Mouse (Mus musculus) right cerebral cortex, postnatal 10 days (tissue): ENCODE results near the gene Ppp1r14a.

Source experiments
- DNase-seq, 2 experiments: peaks; one replicate each; pipeline ENCODE4 v3.0.0; 2021; ENCODE audit warnings: low spot score in 2 of 2

The Ppp1r14a gene

DNA sequence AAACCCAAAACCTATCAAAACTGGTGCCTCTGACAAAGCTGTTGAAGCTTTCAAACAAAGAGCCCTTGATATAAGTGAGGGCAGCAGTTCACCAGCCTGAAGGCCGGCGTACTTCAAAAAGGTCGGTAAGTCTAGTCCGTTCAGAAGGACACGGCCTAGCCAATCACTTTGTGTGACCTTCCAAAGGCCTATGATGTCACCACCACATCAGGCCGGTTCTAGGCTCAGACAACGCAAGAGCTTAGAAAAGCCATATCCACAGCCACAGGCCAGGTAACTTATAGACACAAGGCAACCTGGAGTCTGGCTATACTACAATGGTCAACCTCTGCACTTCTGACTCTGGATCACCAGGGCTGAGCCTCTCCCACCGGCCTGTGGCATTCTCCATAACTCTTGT is 9.2 kb upstream of the Ppp1r14a start:
- no peak for DNase-seq

DNA sequence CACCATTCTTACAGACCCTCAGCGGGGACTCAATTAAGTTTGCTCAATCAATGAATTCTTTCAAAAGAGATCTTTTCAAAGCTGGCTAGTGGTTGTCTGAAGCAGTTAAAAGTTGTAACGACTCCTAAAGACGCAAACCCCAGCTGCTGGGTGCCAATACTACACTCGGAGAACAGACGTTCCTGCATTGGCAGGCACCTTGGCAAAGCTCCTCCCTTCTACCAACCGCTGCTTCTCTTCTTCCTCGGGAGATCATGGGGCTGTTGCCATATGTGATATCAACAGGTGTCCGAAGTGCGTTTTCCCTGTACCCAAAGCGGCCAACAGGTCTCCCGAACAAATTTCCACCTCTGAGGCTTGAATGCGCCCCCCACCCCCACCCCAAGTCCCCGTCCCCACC is 8.3 kb upstream of the Ppp1r14a start:
- DNase-seq: no peak

DNA sequence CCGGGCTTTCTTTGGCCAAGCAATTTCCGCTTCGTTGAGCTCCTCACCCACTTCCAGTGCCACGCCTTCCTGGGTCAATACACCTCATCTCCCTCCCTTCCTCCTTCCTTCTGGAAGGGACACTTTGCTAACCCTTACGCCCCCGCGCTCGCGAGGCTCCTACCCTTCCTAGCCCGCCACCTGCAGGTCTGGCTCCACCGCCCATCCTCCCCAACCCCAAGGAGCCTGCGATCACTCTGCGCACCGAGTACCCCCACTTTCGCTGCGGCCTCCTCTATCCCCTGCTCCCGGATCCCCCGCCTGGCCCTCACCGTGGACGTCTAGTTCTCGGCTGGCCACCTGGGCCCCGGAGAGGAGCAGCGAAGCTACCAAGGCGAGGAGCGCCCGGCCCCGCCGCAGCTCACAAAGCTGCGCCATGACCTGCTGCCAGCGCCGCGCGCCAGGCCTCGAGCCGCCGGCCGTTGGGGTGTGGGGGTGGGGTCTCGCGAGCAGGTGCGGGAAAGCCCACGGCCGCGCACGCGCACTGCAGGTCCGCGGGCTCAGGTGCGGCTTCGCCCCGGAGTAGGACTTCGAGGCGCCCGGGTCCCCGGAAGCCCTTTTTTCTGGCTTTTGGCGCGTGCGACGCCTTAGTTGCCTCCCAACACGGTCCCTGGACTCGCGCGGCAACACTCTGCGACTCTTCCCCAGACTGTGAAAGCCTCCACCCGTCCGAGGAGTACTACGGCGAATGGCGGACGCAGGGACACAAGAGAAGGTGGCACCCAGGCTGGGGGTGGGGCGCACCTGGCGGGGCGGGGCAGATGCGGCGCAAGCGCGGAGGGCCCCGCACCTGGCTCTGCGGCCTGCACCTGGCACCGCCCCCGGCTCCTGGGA is 7.7 kb upstream of the Ppp1r14a start, which contains the start of gene Spint2:
Gene Spint2 (minus strand): TSS at position 712 of the 873 bp plus-strand sequence.
- DNase-seq: peak; percentile 55

DNA sequence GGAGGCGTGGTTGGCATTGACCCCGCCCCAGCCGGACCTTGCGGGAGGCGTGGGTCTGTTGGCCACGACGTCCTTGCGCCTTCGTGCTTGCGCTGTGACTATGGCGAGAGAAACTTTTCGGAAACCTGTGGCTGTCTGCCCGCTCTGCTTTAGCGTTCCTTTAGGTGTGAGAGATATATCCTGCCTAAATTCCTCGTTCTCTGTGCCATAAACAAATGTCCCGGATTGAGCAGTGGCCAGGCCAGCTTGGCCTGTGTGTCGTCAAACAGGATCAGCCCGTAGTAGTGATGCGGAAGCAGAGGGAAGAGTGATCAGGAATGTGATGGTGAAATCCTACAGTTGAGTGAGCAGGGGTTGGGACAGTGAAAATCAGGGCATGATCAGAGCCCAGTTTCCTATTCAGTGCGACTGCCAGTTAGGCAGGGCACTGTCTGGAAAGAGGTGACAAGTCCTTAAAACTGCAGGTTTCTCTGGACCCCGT is 7.0 kb upstream of the Ppp1r14a start:
- DNase-seq: no peak

DNA sequence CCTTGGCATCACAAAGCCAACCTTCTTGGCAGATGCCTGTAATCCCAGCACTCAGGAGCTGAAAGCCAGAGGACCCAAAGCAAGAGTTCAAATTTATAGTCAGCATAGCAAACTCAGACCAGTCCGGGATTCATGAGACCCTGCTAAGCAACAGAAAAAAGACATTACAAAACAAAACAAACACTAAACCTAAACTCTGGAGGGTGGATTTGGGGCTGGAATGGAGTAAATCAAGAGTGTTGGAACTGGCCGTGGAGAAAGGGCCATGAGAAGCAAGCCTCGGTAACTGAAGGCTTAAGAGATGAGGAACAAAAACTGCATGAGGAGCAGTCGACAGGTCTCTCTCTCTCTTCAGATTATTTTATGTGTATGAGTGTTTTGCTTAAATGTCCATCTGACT is 5.2 kb upstream of the Ppp1r14a start:
- DNase-seq: no peak

DNA sequence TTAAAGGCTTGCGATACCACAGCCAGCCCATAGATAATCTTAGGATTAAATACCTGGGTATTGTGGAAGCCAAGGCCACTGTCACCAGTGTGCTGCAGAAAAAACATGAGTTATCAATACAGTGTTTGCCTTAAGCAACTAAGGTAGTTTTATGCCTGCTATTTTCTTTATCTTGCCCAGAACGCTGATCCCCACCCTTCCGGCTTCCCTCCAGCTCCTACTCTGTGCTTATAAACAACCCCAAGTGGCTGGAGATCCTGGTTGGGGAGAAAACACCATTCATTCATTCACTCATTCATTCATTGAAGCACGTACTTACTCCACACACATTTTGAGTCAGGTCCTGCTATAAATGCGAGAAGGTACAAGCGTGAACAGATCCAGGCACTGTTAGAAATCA is 4.6 kb upstream of the Ppp1r14a start:
- no peak for DNase-seq

DNA sequence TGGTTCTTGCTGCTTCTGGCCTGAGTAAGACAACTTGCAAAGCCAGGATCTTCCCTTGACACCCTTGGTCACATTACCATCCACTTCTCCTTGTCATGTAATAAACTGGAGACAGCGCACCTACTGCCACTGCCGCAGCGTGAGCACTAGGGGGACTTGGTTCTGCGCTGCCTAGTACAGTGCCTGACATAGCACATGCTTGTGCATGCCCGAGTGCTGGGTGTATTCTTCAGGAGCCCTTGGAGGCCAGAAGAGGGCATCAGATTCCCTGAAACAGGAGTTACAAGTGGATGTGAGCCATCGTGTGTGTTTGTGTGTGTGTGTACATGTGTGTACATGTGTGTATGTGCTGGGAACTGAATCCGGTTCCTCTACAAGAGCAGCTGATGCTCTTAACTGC is 1.6 kb upstream of the Ppp1r14a start:
- DNase-seq: no peak

DNA sequence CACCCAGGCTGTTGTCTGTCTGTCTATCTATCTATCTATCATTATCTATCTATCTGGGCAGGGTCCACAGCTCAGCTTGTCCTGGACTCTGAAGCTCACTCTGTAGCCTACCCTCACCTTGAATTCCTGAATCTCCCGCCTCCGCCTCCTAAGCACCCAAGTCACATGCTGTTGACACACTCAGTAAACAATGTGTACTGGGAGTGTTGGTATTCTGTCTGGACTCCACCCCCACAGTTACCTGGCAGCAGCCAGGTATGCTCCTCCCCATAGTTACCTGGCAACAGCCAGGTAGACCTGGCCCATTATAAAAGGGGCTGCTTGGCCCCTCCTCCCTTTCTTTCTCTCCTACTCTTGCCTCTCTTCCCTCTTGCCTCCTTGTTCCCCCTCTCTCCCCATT is 1.0 kb upstream of the Ppp1r14a start:
- DNase-seq: no peak

DNA sequence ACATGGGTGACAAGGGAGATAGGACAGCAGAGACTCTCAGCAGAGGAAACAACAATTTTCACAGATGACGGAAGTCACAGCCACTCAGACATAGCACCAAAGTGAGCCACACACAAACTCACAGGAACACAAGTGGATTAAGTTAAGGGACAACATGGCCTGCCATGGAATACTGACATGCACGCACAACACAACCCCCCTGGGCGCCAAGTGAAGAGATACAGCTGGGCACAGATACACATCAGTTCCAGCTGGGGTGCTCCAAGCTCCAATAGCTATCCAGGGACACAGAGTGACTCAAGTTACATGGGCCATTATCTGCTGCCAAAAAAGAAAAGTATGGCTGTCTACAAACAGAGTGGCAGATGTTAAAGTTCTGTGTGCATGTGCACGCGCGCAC is 748 bp downstream of the Ppp1r14a start:
- no peak for DNase-seq

DNA sequence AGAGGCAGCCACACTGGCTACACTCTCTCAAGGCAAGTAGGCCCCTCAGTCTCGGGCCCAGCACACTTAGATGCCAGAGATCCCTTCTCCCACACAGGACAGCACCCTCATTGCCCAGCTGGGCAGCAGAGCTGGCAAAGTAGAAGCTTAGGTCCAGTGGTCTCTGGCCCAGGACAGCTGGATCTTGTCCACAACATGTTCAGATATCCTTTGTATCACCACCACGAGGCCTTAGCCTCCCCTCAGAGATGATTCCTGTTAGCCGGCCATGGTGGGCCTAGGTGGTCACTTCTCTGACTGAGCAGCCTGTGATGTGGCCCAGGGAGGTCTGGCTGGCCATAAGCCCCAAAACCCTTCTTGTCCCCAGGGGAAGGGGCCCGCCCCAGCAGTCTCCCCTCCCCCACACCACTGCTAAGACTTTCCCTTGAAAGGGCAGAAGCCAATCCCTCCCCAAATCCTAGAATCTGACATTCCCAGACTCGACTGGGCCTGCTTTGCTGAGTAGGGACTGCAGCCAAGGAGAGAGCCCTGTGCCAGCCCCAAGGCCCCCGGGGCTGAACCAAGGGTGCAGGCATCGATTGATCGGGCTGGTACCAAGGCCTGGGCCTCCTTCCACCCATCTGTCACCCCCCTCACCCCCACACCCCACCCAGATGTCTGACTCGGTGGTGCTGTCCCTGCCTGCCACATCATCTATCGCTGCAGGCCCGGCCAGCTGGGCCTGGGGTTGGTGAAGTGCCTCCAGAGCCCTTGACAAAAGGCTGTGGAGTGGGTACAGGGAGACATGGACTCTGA is 1.8 kb downstream of the Ppp1r14a start:
- DNase-seq: no peak

DNA sequence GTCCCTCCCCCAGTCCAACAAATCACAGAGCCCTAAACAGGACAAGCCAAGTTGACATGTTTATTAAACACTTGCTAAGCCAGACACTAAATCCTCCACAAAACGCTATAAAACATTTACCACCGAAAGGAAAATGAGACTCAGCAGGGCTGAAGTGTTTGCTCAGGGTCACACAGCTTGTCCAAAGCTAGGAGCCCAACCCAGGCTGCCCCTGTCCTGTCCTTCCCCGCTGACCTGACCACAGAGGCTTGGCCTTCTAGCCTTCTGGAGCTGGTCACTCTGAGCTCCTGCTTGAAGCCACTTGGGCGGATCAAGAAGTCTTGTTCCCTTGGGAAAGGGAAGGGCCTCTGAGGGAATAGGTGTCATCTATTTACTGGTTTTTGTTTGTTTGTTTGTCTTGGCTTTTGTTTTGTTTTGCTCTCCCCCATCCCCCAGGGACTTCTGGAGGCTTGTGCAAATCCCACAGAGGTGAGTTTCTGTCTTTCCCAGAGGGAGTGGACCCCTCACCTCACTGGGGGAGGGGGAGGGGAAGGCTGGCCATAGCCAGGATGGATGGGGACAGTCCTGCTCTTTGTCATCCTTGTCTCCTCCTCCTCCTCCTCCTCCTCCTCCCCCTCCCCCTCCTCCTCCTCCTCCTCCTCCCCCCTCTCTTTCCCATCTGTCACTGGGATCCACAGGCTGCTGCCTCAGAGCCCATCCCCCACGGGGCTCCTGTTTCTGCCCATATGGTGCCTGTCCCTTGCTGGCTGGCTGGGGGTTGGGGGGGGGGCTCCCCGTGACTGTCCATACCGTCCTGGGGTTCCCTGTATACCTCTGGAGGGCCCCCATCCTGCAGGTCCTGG is 2.7 kb downstream of the Ppp1r14a start:
- peak in 1 of 2 experiments; percentile 46 for DNase-seq

DNA sequence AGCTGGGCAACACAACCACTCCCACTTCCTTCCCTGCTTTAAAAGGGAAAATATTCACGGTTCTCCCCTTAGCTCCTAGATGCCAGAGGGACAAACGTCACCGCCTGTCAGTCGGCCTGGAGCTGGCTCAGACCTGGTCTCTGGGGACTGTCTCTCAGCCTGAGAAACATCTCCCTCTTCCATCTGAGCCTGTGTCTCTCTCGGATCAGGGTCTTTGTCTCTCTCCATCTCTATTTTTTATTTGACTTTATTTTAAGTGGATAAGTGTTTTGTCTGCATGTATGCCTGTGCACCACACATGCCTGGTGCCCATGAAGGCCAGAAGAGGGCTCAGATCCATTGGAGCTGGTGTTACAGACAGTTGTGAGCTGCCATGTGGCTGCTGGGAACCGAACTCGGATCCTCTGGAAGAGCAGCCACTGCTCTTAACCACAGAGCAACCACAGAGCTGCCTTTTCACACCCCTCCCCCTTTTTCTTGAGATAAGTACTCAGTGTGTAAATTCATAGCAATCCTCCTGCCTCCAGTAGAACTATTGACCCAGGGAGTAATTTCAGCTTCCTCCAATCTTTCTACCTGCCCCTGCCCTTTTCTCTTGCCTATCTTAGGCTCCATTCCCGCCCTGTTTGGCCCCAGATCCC is 3.5 kb downstream of the Ppp1r14a start:
- DNase-seq: no peak

DNA sequence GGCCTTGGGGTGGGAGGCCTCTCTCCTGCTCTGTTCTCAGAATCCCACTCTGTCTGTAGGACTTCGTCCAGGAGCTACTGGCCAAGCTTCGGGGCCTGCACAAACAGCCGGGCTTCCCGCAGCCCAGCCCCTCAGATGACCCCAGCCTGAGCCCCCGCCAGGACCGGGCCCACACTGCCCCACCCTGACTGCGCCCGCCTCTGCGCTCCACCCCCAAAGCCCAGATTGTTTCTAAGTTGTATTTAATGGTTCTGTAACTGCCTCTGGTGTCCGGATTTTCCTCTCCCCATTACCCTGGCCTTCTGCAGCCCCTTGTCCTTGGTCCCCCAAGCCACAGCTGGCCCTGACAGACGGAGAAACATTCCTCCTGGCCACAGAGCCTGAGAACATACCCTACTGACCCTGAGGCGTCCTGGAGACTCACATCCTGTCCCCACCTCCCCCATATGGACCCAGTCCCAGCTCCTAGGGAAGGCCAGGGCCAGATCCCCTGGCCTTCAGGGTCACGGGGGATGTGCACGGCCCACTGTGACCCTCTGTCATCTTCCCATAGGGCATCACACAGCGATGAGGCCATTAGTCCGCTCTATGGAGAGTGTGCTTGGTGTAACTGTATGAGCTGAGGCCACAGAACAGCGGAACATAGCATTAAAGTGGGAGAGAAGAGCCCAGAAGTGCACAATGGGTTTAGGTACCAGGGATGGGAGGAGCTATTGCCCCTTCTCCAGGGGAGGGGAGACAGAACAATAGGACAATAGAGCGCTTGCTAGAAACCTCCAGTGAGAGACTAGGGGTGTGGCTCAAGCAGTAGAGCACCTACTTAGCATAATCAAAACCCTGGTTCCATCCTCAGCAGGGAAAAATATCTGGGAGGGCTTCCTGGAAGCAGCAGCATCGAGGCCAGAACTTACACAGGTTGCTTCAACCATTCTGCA is 4.3 kb downstream of the Ppp1r14a start:
- DNase-seq: no peak

DNA sequence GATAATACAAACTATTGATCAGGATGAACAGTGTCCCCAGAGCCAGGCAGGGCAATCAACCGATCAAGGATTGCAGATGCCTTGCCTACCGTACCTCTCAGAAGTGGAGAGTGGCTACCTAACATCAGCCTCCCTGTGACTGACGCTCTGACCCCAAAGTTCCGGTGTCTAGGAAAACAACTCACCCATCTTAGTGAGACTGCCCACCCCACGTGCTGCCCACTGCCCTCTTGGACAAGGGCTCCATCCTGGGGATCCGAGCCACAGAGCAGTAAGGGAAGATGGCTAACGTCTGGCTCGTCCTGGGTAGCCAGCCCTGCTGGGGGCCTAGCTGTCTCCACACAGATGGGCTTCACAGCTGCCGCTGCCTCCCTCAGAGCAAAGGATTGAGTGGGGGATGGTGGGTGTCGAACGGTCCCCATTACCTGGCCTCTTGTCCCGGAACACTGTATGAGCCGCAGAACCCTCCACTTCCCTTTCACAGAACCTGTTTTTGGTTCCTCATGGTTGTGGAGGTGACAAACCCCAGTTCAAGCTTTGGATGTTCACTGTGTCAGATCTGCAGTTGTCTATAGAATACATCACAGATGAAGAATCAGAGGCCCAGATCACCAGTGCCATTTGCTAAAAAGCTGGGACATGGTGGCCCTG is 5.1 kb downstream of the Ppp1r14a start:
- DNase-seq: no peak

DNA sequence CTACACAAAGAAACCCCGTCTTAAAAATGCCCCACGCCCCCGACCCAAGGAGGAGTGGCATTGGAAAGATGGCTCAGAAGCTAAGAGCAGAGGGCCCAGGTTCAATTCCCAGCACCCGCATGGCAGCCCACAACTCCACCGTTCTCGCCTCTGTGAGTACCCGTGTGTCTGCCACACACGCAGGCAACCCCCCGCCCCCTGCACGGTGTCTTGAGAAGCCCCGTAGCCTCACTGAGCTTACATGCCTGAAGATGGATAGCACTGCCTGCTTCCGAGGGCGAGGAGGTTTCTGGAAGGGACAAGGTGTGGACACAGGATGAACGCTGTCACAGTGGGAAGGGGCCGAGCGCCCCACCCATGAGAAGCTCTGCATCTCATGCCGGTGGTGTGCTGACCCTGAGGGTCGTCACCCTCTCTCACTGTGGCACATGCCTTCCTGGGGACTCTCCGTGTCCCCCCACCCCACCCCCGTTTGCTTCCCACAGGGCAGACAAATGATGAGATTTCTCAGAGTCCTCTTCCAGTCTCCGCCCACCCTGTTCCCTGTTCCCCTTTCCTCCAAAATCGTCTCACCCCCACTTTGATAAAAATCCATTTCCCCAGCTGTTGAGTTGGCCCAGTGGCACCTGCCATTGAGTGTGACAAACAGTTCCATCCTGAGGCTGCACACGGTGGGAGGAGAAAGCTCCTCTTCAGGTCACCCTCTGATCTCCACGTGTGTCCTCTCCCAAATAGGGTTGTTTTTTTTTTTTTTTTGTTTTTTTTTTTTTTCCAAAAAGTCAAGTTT is 6.9 kb downstream of the Ppp1r14a start:
- DNase-seq: no peak

DNA sequence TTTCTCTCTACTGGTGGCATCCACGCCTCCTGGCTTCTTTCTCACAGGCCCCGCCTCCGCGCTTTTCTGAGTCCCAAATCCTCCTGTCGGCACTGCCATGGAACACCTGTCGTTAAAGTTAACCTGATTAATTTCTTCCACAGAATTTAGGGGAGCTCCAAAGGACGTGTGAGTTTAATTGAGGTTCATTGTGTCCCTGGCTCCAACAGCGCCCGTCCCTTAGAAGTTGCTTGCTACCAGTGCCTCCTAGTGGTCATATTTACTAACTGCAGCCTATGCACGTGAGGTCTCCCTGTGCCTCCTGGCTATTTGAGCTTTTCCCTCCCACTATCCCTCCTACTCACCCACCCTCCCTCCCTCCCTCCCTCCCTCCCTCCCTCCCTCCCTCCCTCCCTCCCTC is 7.9 kb downstream of the Ppp1r14a start:
- DNase-seq: peak; percentile 65 to 69

DNA sequence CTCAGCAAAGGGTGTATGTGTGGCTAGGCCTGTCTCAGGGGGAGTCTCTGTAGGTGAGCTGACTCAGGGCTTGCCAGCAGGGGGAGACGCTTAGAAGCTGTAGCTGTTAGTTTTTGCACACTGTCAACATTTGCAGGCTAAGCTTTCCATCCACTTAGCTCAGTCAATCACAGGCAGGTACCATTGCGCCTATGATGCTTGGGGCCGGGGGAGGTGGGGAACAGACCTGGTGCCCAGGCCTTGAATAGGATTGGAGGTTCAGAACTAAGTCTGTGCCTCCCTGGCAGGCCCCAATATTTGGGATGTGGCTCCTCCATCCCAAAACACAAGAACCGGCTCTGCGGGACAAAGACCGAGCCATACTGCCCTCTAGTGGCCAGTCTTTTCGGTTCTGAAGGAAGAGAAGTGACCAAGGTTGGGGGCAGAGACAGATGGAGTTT is 12.0 kb downstream of the Ppp1r14a start:
- peak; percentile 64 to 82 for DNase-seq

DNA sequence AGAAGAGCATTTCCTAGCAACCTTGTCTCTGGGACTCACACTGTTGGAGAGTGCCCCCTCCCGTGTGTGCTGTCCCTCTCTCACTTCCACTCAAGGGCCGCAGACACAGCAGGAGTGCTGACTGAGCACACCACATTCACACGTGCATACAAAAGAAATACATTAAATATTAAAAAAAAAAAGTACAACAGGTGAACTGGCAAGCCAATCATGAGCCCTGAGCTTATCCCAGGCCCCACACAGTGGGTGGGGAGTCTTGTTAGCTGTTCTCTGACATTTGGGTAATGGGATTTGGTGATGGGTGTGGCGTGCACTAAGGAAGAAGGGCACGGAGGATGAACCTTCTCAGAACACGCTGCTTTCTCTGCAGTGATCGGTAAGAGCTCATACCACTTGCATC is 13.5 kb downstream of the Ppp1r14a start:
- DNase-seq: no peak
